Mouse (Mus musculus) CD8-positive naive resting alpha-beta T cell, adult 57 days (primary cell): ENCODE data around the gene Magea6. TPM values are rescaled to one million over a fixed set of nuclear protein-coding genes. Genes with fewer than 3 reads are reported as not detected.

Experiments
- total RNA-seq: library from RNA; stranded (reverse); gene quantifications from one replicate; pipeline ENCODE4 v1.2.4, GENCODE M21; 2023

Magea6 gene
- total RNA-seq = not detected

GRCm38 (mm10) chrX:154935887-154936286, at the start of gene Magea6:
Gene Magea6 (minus strand): TSS chrX:154935987.

DNA sequence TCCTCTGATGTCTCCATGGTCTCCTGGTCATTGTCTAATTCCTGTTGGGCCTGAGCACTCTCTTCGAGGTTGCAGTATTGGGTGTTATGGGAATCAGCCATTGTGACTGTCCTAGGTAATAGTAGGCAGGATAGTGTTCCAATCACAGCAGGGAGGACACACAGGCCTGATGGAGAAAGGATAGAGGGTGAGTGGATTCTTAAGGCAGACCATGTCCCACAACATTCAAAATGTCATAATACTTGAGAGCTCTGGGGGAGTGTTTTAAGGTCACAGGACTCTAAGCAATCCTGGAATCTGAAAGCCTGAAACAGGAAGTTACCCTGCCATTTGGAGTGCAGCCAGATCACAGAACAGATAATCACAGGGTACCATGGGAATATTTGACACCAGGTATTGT, 13.6 kb upstream of the Magea6 start, which contains the start of gene Magea3:
Gene Magea3, minus strand, starts transcription at position 101 of the 400 bp plus-strand sequence.

GRCm38 (mm10) chrX:154890167-154890566, 45.6 kb downstream of the Magea6 start, which contains the start of gene Cldn34b1:
Gene Cldn34b1 (minus strand): TSS chrX:154890267.

Other genes with a start within 250 kb of the Magea6 start
- gene Cldn34b1, start 45.7 kb downstream of the Magea6 start, total RNA-seq = not detected
- not detected for gene Magea3, start 13.5 kb upstream of the Magea6 start, total RNA-seq
- gene Magea8, start 59.9 kb upstream of the Magea6 start, total RNA-seq = not detected
- gene Magea5, start 127.2 kb upstream of the Magea6 start, total RNA-seq = not detected
- gene Magea1, start 153.8 kb upstream of the Magea6 start, total RNA-seq = not detected
- gene Magea2, start 157.7 kb upstream of the Magea6 start, total RNA-seq = not detected
- not detected for gene Cldn34b2, start 192.4 kb upstream of the Magea6 start, total RNA-seq